Mouse (Mus musculus) forebrain, embryonic 14.5 days (tissue): ENCODE results near the gene Ssh1. TPM values are rescaled to one million over a fixed set of nuclear protein-coding genes. Genes with fewer than 3 reads are reported as not detected.

Experiments
- ATAC-seq: fragments of 200-750 bp; cut with Nextera tagmentation; 2 replicates; pipeline ENCODE4 v1.8.0; 2017; ENCODE audit warnings: mild to moderate bottlenecking, moderate library complexity
- DNase-seq: peaks from one replicate; pipeline ENCODE4 v3.0.0-alpha.2; 2015; ENCODE audit warnings: low spot score
- H3K27ac ChIP-seq: fragments of 300-500 bp; sonication (generic); 2 replicates; pipeline ENCODE4 v1.5.1; 2014; ENCODE audit warnings: low read depth, mild to moderate bottlenecking, control low read depth, low read length, moderate library complexity
- H3K27me3 ChIP-seq: fragments of 300-500 bp; sonication (generic); replicated peaks from 2 replicates; pipeline ENCODE4 v1.6.1; 2014; ENCODE audit warnings: low read length, control low read depth, mixed read lengths; ENCODE audit not compliant: control insufficient read depth, insufficient read depth
- H3K36me3 ChIP-seq: fragments of 300-500 bp; sonication (generic); 2 replicates; pipeline ENCODE4 v1.6.1; 2014; ENCODE audit warnings: low read length, control low read depth; ENCODE audit not compliant: control insufficient read depth, insufficient read depth
- H3K4me1 ChIP-seq: fragments of 300-500 bp; sonication (generic); 2 replicates; pipeline ENCODE4 v1.6.1; 2014; ENCODE audit warnings: antibody characterized with exemption, low read length, control low read depth; ENCODE audit not compliant: control insufficient read depth, insufficient read depth
- H3K4me2 ChIP-seq: fragments of 300-500 bp; sonication (generic); 2 replicates; pipeline ENCODE4 v1.6.1; 2014; ENCODE audit warnings: mild to moderate bottlenecking, control low read depth, low read length
- H3K4me3 ChIP-seq: fragments of 300-500 bp; sonication (generic); 2 replicates; pipeline ENCODE4 v1.5.1; 2014; ENCODE audit warnings: low read depth, low read length, control low read depth
- H3K9ac ChIP-seq: fragments of 300-500 bp; sonication (generic); 2 replicates; pipeline ENCODE4 v1.6.1; 2014; ENCODE audit warnings: mild to moderate bottlenecking, low read length, control low read depth, moderate library complexity
- H3K9me3 ChIP-seq: fragments of 300-500 bp; sonication (generic); replicated peaks from 2 replicates; pipeline ENCODE4 v1.6.1; 2016; ENCODE audit warnings: low read length, control low read depth, mixed read lengths; ENCODE audit not compliant: control insufficient read depth
- WGBS: fragments of 180-500 bp; shearing (Covaris S2); extraction: QIAGEN DNeasy Blood & Tissue Kit; methylation state at CpG from one replicate; pipeline ENCODE4 v1.1.7; 2014; 5-methylcytosine and 5-hydroxymethylcytosine counted together
- polyA plus RNA-seq: library from polyadenylated mRNA; unstranded; fragments of >200 nt; fragmentation: Nextera tagmentation; extraction: Ambion mirVana; gene quantifications from 2 replicates; pipeline ENCODE4 v1.2.1, GENCODE M21; 2014

Gene Ssh1
- polyA plus RNA-seq, 1 experiment from 2014 or later, result 16.0 TPM

- Histone ChIP-seq H3K27me3 (no peaks in the 10 kb centered on the region), H3K4me2 (no peak overlapping the region), H3K4me1 (no peaks in the 10 kb centered on the region), H3K36me3 (no peaks in the 10 kb centered on the region), H3K9ac (no peak overlapping the region), H3K4me3 (no peak overlapping the region), H3K9me3 (no peaks in the 10 kb centered on the region), H3K27ac (no peak overlapping the region)
- DNase-seq (no peak), ATAC-seq (no peak)
- WGBS, result 84% methylated on average over 11 of the region's 11 CpGs
Measured at GRCm38 (mm10) chr5:114004573-114004972, 10.9 kb upstream of the Ssh1 start.

- Histone ChIP-seq H3K27ac (no peak within 1 kb of the TSS), H3K9ac (no peak within 1 kb of the TSS), H3K4me1 (no peaks in the 10 kb centered on the region), H3K36me3 (no peaks in the 10 kb centered on the region), H3K4me3 (no peak within 1 kb of the TSS), H3K4me2 (no peak within 1 kb of the TSS), H3K9me3 (no peaks in the 10 kb centered on the region), H3K27me3 (no peaks in the 10 kb centered on the region)
- 66% methylated on average over 4 of the region's 5 CpGs for WGBS
- ATAC-seq (no peak), DNase-seq (no peak)
Measured at GRCm38 (mm10) chr5:114003542-114003941, 9.8 kb upstream of the Ssh1 start, which contains the start of gene Dao. TSS of gene Dao (plus strand) at chr5:114003703.

GRCm38 (mm10) chr5:113999382-113999781 lies 5.7 kb upstream of the Ssh1 start:
- no peaks in the 10 kb centered on the region for H3K36me3 ChIP-seq
- ATAC-seq, result no peak
- no peak overlapping the region for H3K9ac ChIP-seq
- no peak overlapping the region for H3K27ac ChIP-seq
- H3K27me3 ChIP-seq, result no peaks in the 10 kb centered on the region
- 68% methylated on average over 5 of the region's 5 CpGs for WGBS
- no peaks in the 10 kb centered on the region for H3K9me3 ChIP-seq
- H3K4me3 ChIP-seq, result no peak overlapping the region
- H3K4me2 ChIP-seq, result no peak overlapping the region
- no peak for DNase-seq
- H3K4me1 ChIP-seq, result peaks cover under 1% of the 10 kb centered on the region; the same call in 1 of the 2 replicates

- Histone ChIP-seq H3K36me3 (no peaks in the 10 kb centered on the region), H3K4me3 (no peak overlapping the region), H3K27me3 (no peaks in the 10 kb centered on the region), H3K27ac (no peak overlapping the region), H3K4me2 (no peak overlapping the region), H3K4me1 (peaks cover 17% of the 10 kb centered on the region), H3K9me3 (no peaks in the 10 kb centered on the region), H3K9ac (no peak overlapping the region)
- ATAC-seq, result no peak
- DNase-seq, result no peak
- 44% methylated on average over 2 of the region's 2 CpGs for WGBS
Measured at GRCm38 (mm10) chr5:113996458-113996857, 2.8 kb upstream of the Ssh1 start.

- DNase-seq, result peak; percentile 64
- peak overlapping the region; percentile 79 for H3K4me2 ChIP-seq
- H3K4me3 ChIP-seq, result peak overlapping the region; percentile 76
- WGBS, result 0% methylated on average over 22 of the region's 22 CpGs
- H3K9ac ChIP-seq, result peak overlapping the region; percentile 92
- H3K27ac ChIP-seq, result peak overlapping the region; percentile 90
- ATAC-seq, result no peak; the same call in 1 of the 2 replicates
- no peaks in the 10 kb centered on the region for H3K9me3 ChIP-seq
- peaks cover 6% of the 10 kb centered on the region; the same call in 1 of the 2 replicates for H3K36me3 ChIP-seq
- H3K4me1 ChIP-seq, result peaks cover 19% of the 10 kb centered on the region
- no peaks in the 10 kb centered on the region for H3K27me3 ChIP-seq
Measured at GRCm38 (mm10) chr5:113993031-113993486, 635 bp downstream of the Ssh1 start.

- H3K4me3 ChIP-seq, result peak overlapping the region; percentile 76
- H3K9ac ChIP-seq, result peak overlapping the region; percentile 92
- peaks cover 8% of the 10 kb centered on the region; the same call in 1 of the 2 replicates for H3K36me3 ChIP-seq
- no peaks in the 10 kb centered on the region for H3K9me3 ChIP-seq
- no peaks in the 10 kb centered on the region for H3K27me3 ChIP-seq
- peak overlapping the region; percentile 90 for H3K27ac ChIP-seq
- H3K4me1 ChIP-seq, result peaks cover 19% of the 10 kb centered on the region
- H3K4me2 ChIP-seq, result peak overlapping the region; percentile 79
- ATAC-seq (no peak), DNase-seq (peak; percentile 58)
- 42% methylated on average over 12 of the region's 12 CpGs for WGBS
Measured at GRCm38 (mm10) chr5:113992339-113992831, 1.3 kb downstream of the Ssh1 start.

GRCm38 (mm10) chr5:113991141-113991540 lies 2.6 kb downstream of the Ssh1 start:
- no peak overlapping the region for H3K4me3 ChIP-seq
- DNase-seq (no peak), ATAC-seq (no peak)
- H3K4me1 ChIP-seq, result peaks cover 23% of the 10 kb centered on the region
- no peaks in the 10 kb centered on the region for H3K9me3 ChIP-seq
- WGBS, result 78% methylated on average over 7 of the region's 7 CpGs
- no peak overlapping the region for H3K27ac ChIP-seq
- peaks cover 17% of the 10 kb centered on the region; the same call in 1 of the 2 replicates for H3K36me3 ChIP-seq
- H3K9ac ChIP-seq, result peak overlapping the region; percentile 92
- peak overlapping the region; percentile 79 for H3K4me2 ChIP-seq
- no peaks in the 10 kb centered on the region for H3K27me3 ChIP-seq

GRCm38 (mm10) chr5:113990593-113990992 lies 3.1 kb downstream of the Ssh1 start:
- DNase-seq, result no peak
- Histone ChIP-seq H3K9ac (no peak overlapping the region), H3K27ac (no peak overlapping the region), H3K36me3 (peaks cover 17% of the 10 kb centered on the region; the same call in 1 of the 2 replicates), H3K4me1 (peaks cover 23% of the 10 kb centered on the region), H3K9me3 (no peaks in the 10 kb centered on the region), H3K27me3 (no peaks in the 10 kb centered on the region), H3K4me2 (no peak overlapping the region), H3K4me3 (no peak overlapping the region)
- 85% methylated on average over 5 of the region's 5 CpGs for WGBS
- ATAC-seq, result no peak

GRCm38 (mm10) chr5:113989437-113990024 lies 4.2 kb downstream of the Ssh1 start:
- no peak overlapping the region for H3K27ac ChIP-seq
- H3K4me3 ChIP-seq, result no peak overlapping the region
- H3K36me3 ChIP-seq, result peaks cover 17% of the 10 kb centered on the region; the same call in 1 of the 2 replicates
- no peaks in the 10 kb centered on the region for H3K9me3 ChIP-seq
- peaks cover 23% of the 10 kb centered on the region for H3K4me1 ChIP-seq
- no peak for ATAC-seq
- no peak overlapping the region for H3K4me2 ChIP-seq
- no peaks in the 10 kb centered on the region for H3K27me3 ChIP-seq
- H3K9ac ChIP-seq, result 0 out of 2 replicates have a peak overlapping the region, but pooled peaks have one; percentile 25
- no peak for DNase-seq
- 86% methylated on average over 20 of the region's 20 CpGs for WGBS
